Mouse (Mus musculus) heart, embryonic 15.5 days (tissue): ENCODE data around the gene 1700069L16Rik. TPM values are rescaled to one million over a fixed set of nuclear protein-coding genes. Genes with fewer than 3 reads are reported as not detected.

Experiments
- ATAC-seq: fragments of 200-750 bp; cut with Nextera tagmentation; replicated peaks from 2 replicates; pipeline ENCODE4 v1.8.0; 2017; ENCODE audit warnings: low read depth, moderate TSS enrichment; ENCODE audit not compliant: insufficient number of reproducible peaks, insufficient read depth, low FRiP score
- H3K27ac ChIP-seq: fragments of 300-500 bp; sonication (generic); 2 replicates; pipeline ENCODE4 v1.5.1; 2015; ENCODE audit warnings: mild to moderate bottlenecking, inconsistent platforms
- H3K27me3 ChIP-seq: fragments of 300-500 bp; sonication (generic); 2 replicates; pipeline ENCODE4 v1.6.1; 2015; ENCODE audit warnings: inconsistent platforms
- H3K36me3 ChIP-seq: fragments of 300-500 bp; sonication (generic); 2 replicates; pipeline ENCODE4 v1.6.1; 2015; ENCODE audit warnings: mild to moderate bottlenecking, inconsistent platforms
- H3K4me1 ChIP-seq: fragments of 300-500 bp; sonication (generic); replicated peaks from 2 replicates; pipeline ENCODE4 v1.6.1; 2015; ENCODE audit warnings: inconsistent platforms
- H3K4me2 ChIP-seq: fragments of 300-500 bp; sonication (generic); 2 replicates; pipeline ENCODE4 v1.6.1; 2015; ENCODE audit warnings: inconsistent platforms, mild to moderate bottlenecking, moderate library complexity
- H3K4me3 ChIP-seq: fragments of 300-500 bp; sonication (generic); 2 replicates; pipeline ENCODE4 v1.5.1; 2015; ENCODE audit warnings: mild to moderate bottlenecking, inconsistent platforms
- H3K9ac ChIP-seq: fragments of 300-500 bp; sonication (generic); 2 replicates; pipeline ENCODE4 v1.6.1; 2015; ENCODE audit warnings: mild to moderate bottlenecking, inconsistent platforms
- H3K9me3 ChIP-seq: fragments of 300-500 bp; sonication (generic); replicated peaks from 2 replicates; pipeline ENCODE4 v1.6.1; 2016; ENCODE audit warnings: inconsistent platforms
- WGBS: fragments of 180-500 bp; shearing (Covaris S2); methylation state at CpG from one replicate; pipeline ENCODE4 v1.1.7; 2015; ENCODE audit warnings: mixed read lengths; 5-methylcytosine and 5-hydroxymethylcytosine counted together
- polyA plus RNA-seq: library from polyadenylated mRNA; unstranded; fragments of >200 nt; fragmentation: Nextera tagmentation; extraction: Ambion mirVana; gene quantifications from 2 replicates; pipeline ENCODE4 v1.2.1, GENCODE M21; 2015

The 1700069L16Rik gene
- polyA plus RNA-seq, 1 experiment from 2014 or later = not detected

- no peak overlapping the region for H3K4me3 ChIP-seq
- no peaks in the 10 kb centered on the region for H3K36me3 ChIP-seq
- 0 out of 2 replicates have a peak, but pooled peaks cover 3% of the 10 kb centered on the region for H3K27me3 ChIP-seq
- no peak overlapping the region for H3K27ac ChIP-seq
- H3K4me1 ChIP-seq = no peaks in the 10 kb centered on the region
- H3K9ac ChIP-seq = no peak overlapping the region
- WGBS = 52% methylated on average over 10 of the region's 10 CpGs
- no peak overlapping the region for H3K4me2 ChIP-seq
- no peak for ATAC-seq
- H3K9me3 ChIP-seq = 0 out of 2 replicates have a peak, but pooled peaks cover 2% of the 10 kb centered on the region
Observed at GRCm38 (mm10) chr5:113660872-113661271, 63.7 kb downstream of the 1700069L16Rik start.

GRCm38 (mm10) chr5:113654821-113655220, 69.8 kb downstream of the 1700069L16Rik start:
- no peaks in the 10 kb centered on the region for H3K36me3 ChIP-seq
- H3K4me1 ChIP-seq = peaks cover 14% of the 10 kb centered on the region
- H3K27ac ChIP-seq = no peak overlapping the region
- H3K9ac ChIP-seq = no peak overlapping the region
- WGBS = 77% methylated on average over 12 of the region's 12 CpGs
- H3K9me3 ChIP-seq = no peaks in the 10 kb centered on the region
- ATAC-seq = no peak
- no peak overlapping the region for H3K4me2 ChIP-seq
- H3K4me3 ChIP-seq = no peak overlapping the region
- H3K27me3 ChIP-seq = peaks cover 14% of the 10 kb centered on the region

GRCm38 (mm10) chr5:113654206-113654605, 70.4 kb downstream of the 1700069L16Rik start:
- H3K4me3 ChIP-seq = no peak overlapping the region
- H3K9ac ChIP-seq = no peak overlapping the region
- H3K4me2 ChIP-seq = no peak overlapping the region
- no peak for ATAC-seq
- WGBS = 73% methylated on average over 11 of the region's 11 CpGs
- H3K27me3 ChIP-seq = peaks cover 18% of the 10 kb centered on the region
- H3K36me3 ChIP-seq = no peaks in the 10 kb centered on the region
- H3K27ac ChIP-seq = no peak overlapping the region
- no peaks in the 10 kb centered on the region for H3K9me3 ChIP-seq
- H3K4me1 ChIP-seq = peaks cover 15% of the 10 kb centered on the region

- Histone ChIP-seq H3K9me3 (no peaks in the 10 kb centered on the region), H3K36me3 (no peaks in the 10 kb centered on the region), H3K4me2 (no peak overlapping the region), H3K4me1 (peaks cover 15% of the 10 kb centered on the region), H3K27ac (no peak overlapping the region), H3K4me3 (no peak overlapping the region), H3K9ac (no peak overlapping the region), H3K27me3 (peaks cover 18% of the 10 kb centered on the region)
- 16% methylated on average over 5 of the region's 5 CpGs for WGBS
- peak; percentile 32; the same call in 1 of the 2 replicates for ATAC-seq
Observed at GRCm38 (mm10) chr5:113652215-113652614, 72.4 kb downstream of the 1700069L16Rik start.

- Histone ChIP-seq H3K4me2 (peak within 1 kb of the TSS; percentile 60), H3K27ac (peak within 1 kb of the TSS; percentile 44), H3K9me3 (no peaks in the 10 kb centered on the region), H3K4me1 (peaks cover 15% of the 10 kb centered on the region), H3K9ac (peak within 1 kb of the TSS; percentile 46), H3K4me3 (peak within 1 kb of the TSS; percentile 44), H3K36me3 (no peaks in the 10 kb centered on the region), H3K27me3 (peaks cover 22% of the 10 kb centered on the region)
- ATAC-seq = peak; percentile 62; the same call in 1 of the 2 replicates
- WGBS = 4% methylated on average over 30 of the region's 30 CpGs
Observed at GRCm38 (mm10) chr5:113650035-113650865, 74.3 kb downstream of the 1700069L16Rik start, which contains the start of gene Cmklr1. Cmklr1 (minus strand) TSS chr5:113650426.

GRCm38 (mm10) chr5:113648647-113649211, 75.8 kb downstream of the 1700069L16Rik start:
- H3K27ac ChIP-seq = no peak overlapping the region
- H3K27me3 ChIP-seq = peaks cover 31% of the 10 kb centered on the region
- 58% methylated on average over 5 of the region's 5 CpGs for WGBS

GRCm38 (mm10) chr5:113647141-113647540, 77.4 kb downstream of the 1700069L16Rik start:
- Histone ChIP-seq H3K4me3 (no peak overlapping the region), H3K9me3 (no peaks in the 10 kb centered on the region), H3K27me3 (peaks cover 37% of the 10 kb centered on the region), H3K4me2 (no peak overlapping the region), H3K36me3 (no peaks in the 10 kb centered on the region), H3K27ac (no peak overlapping the region), H3K4me1 (peaks cover 25% of the 10 kb centered on the region), H3K9ac (no peak overlapping the region)
- no peak for ATAC-seq
- 88% methylated on average over 8 of the region's 8 CpGs for WGBS

More at GRCm38 (mm10) chr5:113648647-113649211, 75.8 kb downstream of the 1700069L16Rik start:
- Histone ChIP-seq H3K4me1 (peaks cover 15% of the 10 kb centered on the region), H3K4me3 (peak overlapping the region; percentile 44; the same call in 1 of the 2 replicates), H3K4me2 (peak overlapping the region; percentile 17; the same call in 1 of the 2 replicates), H3K9me3 (no peaks in the 10 kb centered on the region), H3K36me3 (no peaks in the 10 kb centered on the region), H3K9ac (no peak overlapping the region)
- ATAC-seq = no peak

GRCm38 (mm10) chr5:113644520-113644919, 80.1 kb downstream of the 1700069L16Rik start:
- H3K4me1 ChIP-seq = peaks cover 13% of the 10 kb centered on the region
- no peaks in the 10 kb centered on the region for H3K9me3 ChIP-seq
- H3K9ac ChIP-seq = no peak overlapping the region
- no peak overlapping the region for H3K4me3 ChIP-seq
- H3K4me2 ChIP-seq = no peak overlapping the region
- 85% methylated on average over 4 of the region's 4 CpGs for WGBS
- H3K36me3 ChIP-seq = no peaks in the 10 kb centered on the region
- ATAC-seq = no peak
- peaks cover 26% of the 10 kb centered on the region; the same call in 1 of the 2 replicates for H3K27me3 ChIP-seq
- no peak overlapping the region for H3K27ac ChIP-seq

- peak overlapping the region; percentile 38 for H3K4me2 ChIP-seq
- no peak overlapping the region for H3K27ac ChIP-seq
- 32% methylated on average over 18 of the region's 18 CpGs for WGBS
- peaks cover 33% of the 10 kb centered on the region for H3K27me3 ChIP-seq
- no peaks in the 10 kb centered on the region for H3K36me3 ChIP-seq
- H3K4me1 ChIP-seq = peaks cover 15% of the 10 kb centered on the region
- no peak overlapping the region for H3K9ac ChIP-seq
- H3K9me3 ChIP-seq = no peaks in the 10 kb centered on the region
- peak; percentile 75; the same call in 1 of the 2 replicates for ATAC-seq
- H3K4me3 ChIP-seq = no peak overlapping the region
Observed at GRCm38 (mm10) chr5:113643107-113643848, 81.3 kb downstream of the 1700069L16Rik start.
